Mouse (Mus musculus): ENCODE results near the gene Slc22a8.

Gene Slc22a8

GRCm38 (mm10) chr19:8590954-8591353 lies at the start of gene Slc22a8:
Slc22a8 (plus strand) TSS chr19:8591254.
- no peak for DNase-seq (ENCODE audit: low read depth, low spot score)

GRCm38 (mm10) chr19:8558897-8559296 lies 32.2 kb upstream of the Slc22a8 start:
- DNase-seq (ENCODE audit: low read depth, low spot score), result no peak

GRCm38 (mm10) chr19:8564021-8564420 lies 27.0 kb upstream of the Slc22a8 start:
- no peak for DNase-seq (ENCODE audit: low read depth, low spot score)

- no peak for DNase-seq (ENCODE audit: low read depth, low spot score)
Observed at GRCm38 (mm10) chr19:8564469-8564868, 26.6 kb upstream of the Slc22a8 start.

DNA sequence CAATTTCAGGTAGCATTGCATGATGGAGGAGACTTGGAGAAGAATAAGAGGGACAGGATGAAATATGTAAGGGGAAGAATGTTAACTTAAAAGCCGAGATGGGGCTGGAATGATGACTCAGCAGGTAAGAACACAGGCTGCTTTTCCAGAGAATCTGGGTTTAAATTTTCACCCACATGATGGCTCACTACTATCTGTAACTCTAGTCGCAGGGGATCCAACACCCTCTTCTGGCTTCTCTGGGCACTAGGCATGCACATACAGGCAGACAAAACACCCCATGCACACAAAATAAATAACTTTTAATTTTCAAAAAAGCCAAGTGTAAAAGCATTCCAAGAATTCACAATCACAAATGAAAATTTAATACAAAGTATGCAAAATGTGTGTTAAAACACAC lies 25.8 kb upstream of the Slc22a8 start:
- DNase-seq (ENCODE audit: low read depth, low spot score), result no peak

- no peak for DNase-seq (ENCODE audit: low read depth, low spot score)
Observed at GRCm38 (mm10) chr19:8565985-8566384, 25.1 kb upstream of the Slc22a8 start.

- no peak for DNase-seq (ENCODE audit: low read depth, low spot score)
Observed at GRCm38 (mm10) chr19:8567104-8567880, 23.8 kb upstream of the Slc22a8 start.

GRCm38 (mm10) chr19:8569453-8569863 lies 21.6 kb upstream of the Slc22a8 start:
- no peak for DNase-seq (ENCODE audit: low read depth, low spot score)

DNA sequence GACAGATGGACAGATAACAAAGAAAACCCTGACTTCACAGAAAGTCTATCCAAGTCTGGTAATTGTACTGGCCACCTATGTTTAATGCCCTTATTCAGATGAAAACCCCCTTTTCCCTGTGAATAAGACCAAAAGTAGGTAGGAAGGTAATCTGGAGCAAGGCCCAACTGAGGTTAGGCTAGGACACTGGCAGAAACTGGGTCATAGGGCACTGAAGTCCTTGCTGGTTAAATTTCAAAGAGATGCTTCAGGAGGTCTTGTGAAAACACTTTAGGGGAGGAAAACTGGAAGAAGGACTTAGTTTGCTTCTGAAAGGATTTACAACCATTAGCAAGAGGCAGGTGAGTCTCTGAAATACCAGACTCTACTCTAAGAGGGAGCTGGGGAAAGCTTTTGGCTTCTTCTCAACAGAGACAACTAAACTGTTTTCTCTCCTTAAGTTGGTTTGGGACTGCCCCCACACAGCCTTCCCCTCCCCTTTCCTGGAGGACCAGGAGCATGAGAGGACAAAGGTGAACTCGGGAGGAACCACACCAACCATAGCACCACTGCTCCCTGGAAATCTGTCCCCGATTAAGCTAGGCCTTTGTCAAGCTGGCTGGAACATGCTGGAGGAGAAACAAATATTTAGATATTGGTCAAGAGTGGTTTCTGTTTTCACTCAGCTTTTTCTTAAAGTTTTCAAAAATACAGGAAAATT lies 20.6 kb upstream of the Slc22a8 start:
- no peak for DNase-seq (ENCODE audit: low read depth, low spot score)

- no peak for DNase-seq (ENCODE audit: low read depth, low spot score)
Observed at GRCm38 (mm10) chr19:8571746-8572145, 19.3 kb upstream of the Slc22a8 start.

DNA sequence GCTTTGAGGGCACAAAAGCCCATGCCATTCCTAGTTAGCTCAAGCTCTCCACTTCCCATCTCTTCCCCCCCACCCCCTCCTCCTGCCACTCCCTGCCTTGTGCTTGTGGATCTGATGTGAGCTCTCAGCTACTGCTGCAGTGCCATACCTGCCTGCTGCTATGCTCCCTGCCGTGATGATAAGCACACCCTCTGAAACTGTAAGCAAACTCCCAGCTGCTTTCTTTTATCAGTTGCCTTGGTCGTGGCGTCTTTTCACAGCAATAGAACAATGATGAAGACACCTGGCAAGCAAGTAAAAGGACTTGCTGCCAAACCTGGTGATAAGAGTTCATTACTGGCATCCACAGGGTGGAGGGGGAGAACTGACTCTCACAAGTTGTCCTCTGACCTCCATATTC lies 18.6 kb upstream of the Slc22a8 start:
- no peak for DNase-seq (ENCODE audit: low read depth, low spot score)

- DNase-seq (ENCODE audit: low read depth, low spot score), result no peak
Observed at GRCm38 (mm10) chr19:8577432-8577831, 13.6 kb upstream of the Slc22a8 start.

GRCm38 (mm10) chr19:8578293-8578969 lies 12.6 kb upstream of the Slc22a8 start:
- no peak for DNase-seq (ENCODE audit: low read depth, low spot score)

- no peak for DNase-seq (ENCODE audit: low read depth, low spot score)
Observed at GRCm38 (mm10) chr19:8578970-8579342, 12.1 kb upstream of the Slc22a8 start.

- no peak for DNase-seq (ENCODE audit: low read depth, low spot score)
Observed at GRCm38 (mm10) chr19:8585298-8585697, 5.8 kb upstream of the Slc22a8 start.

DNA sequence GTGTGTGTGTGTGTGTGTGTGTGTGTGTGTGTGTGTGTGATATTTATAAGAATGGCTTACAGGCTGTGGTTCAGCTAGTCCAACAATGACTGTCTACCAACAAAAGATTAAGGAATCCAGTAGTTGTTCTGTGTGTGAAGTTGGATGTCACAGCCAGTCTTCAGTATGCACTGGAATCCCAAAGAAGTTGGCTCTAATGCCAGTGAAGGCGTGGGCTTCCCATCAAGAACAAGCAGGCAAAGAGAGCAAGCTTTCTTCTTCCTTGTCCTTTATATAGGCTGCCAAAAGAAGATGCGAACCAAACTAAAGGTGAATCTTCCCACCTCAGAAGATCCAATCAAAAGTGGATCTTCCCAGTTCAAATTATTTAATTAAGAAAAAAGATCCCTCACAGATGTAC lies 5.2 kb upstream of the Slc22a8 start:
- DNase-seq (ENCODE audit: low read depth, low spot score), result no peak

- no peak for DNase-seq (ENCODE audit: low read depth, low spot score)
Observed at GRCm38 (mm10) chr19:8586350-8586749, 4.7 kb upstream of the Slc22a8 start.

DNA sequence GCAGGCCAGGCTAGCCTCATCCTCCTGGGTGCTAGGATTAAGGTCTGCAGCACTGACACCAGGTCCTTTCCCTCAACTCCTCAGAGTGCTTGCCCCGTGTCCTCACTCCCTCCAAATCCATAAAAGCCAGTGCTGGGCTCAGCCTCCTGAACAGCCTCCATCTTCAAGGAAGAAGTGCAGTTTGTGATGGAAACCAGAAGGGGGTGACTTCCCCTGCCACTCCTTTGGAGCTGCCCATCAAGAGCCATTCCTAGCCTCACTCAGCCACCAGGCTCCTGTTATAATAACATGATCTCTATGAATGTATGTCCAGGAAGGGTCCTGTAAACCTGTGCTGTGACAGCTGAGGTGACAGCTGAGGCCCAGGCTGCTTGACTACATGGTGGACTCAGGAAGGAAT lies 3.7 kb upstream of the Slc22a8 start:
- DNase-seq (ENCODE audit: low read depth, low spot score), result no peak

GRCm38 (mm10) chr19:8592155-8592554 lies 1.1 kb downstream of the Slc22a8 start:
- no peak for DNase-seq (ENCODE audit: low read depth, low spot score)

DNA sequence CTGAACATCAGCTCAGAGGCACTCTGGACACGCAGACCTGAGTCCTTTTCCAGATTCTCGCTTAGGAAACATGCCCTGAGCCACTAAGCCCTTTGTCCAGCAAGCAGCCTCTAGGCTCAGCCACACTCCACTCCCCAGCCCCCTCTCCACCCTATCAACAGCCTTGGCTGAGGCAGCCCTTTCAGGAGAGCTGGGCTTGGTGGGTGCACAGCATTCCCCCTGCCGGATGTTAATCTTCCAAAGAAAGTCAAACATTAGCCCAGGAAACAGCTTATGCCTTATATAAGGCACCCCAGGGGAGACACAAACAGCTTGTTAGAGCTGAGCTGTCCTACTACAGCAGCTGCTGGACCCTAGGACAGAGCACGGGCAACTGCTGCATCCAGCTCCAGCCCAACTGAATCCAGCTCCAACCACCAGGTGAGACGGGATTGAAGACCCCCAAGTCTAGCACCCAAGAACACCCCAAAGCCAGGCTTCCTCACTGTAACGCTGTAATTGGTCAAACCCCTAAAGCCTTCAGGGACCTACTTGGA lies 1.9 kb downstream of the Slc22a8 start:
- no peak for DNase-seq (ENCODE audit: low read depth, low spot score)

- no peak for DNase-seq (ENCODE audit: low read depth, low spot score)
Observed at GRCm38 (mm10) chr19:8593833-8594232, 2.8 kb downstream of the Slc22a8 start.

GRCm38 (mm10) chr19:8594518-8594917 lies 3.5 kb downstream of the Slc22a8 start:
- no peak for DNase-seq (ENCODE audit: low read depth, low spot score)
